Mouse (Mus musculus) midbrain, postnatal 0 days (tissue): ENCODE data around the gene Eme1. TPM values are rescaled to one million over a fixed set of nuclear protein-coding genes. Genes with fewer than 3 reads are reported as not detected.
"Not testable (repeated sequence)": the region's sequence is repeated elsewhere in the genome, so short reads cannot be mapped to it uniquely, and the experiment has no call there.

Experiments used
- ATAC-seq: fragments of 200-750 bp; cut with Nextera tagmentation; 2 replicates; pipeline ENCODE4 v1.8.0; 2017; ENCODE audit warnings: moderate number of reproducible peaks, mild to moderate bottlenecking, moderate TSS enrichment, moderate library complexity; ENCODE audit not compliant: low FRiP score
- DNase-seq: peaks from one replicate; pipeline ENCODE4 v3.0.0-alpha.2; 2015; ENCODE audit warnings: low spot score
- H3K27ac ChIP-seq: fragments of 300-500 bp; sonication (generic); 2 replicates; pipeline ENCODE4 v1.5.1; 2014; ENCODE audit warnings: low read depth, mild to moderate bottlenecking, low read length, mixed read lengths
- H3K27me3 ChIP-seq: fragments of 300-500 bp; sonication (generic); 2 replicates; pipeline ENCODE4 v1.6.1; 2014; ENCODE audit warnings: low read length, control low read depth, mixed read lengths; ENCODE audit not compliant: insufficient read depth
- H3K36me3 ChIP-seq: fragments of 300-500 bp; sonication (generic); 2 replicates; pipeline ENCODE4 v1.6.1; 2014; ENCODE audit warnings: low read length, control low read depth, mixed read lengths; ENCODE audit not compliant: insufficient read depth
- H3K4me1 ChIP-seq: fragments of 300-500 bp; sonication (generic); 2 replicates; pipeline ENCODE4 v1.6.1; 2014; ENCODE audit warnings: mild to moderate bottlenecking, control low read depth, antibody characterized with exemption, low read length, mixed read lengths; ENCODE audit not compliant: insufficient read depth
- H3K4me2 ChIP-seq: fragments of 300-500 bp; sonication (generic); 2 replicates; pipeline ENCODE4 v1.6.1; 2014; ENCODE audit warnings: low read depth, mild to moderate bottlenecking, low read length, mixed read lengths; ENCODE audit not compliant: poor library complexity, severe bottlenecking
- H3K4me3 ChIP-seq: fragments of 300-500 bp; sonication (generic); 2 replicates; pipeline ENCODE4 v1.5.1; 2014; ENCODE audit warnings: low read depth, mild to moderate bottlenecking, low read length, moderate library complexity
- H3K9ac ChIP-seq: fragments of 300-500 bp; sonication (generic); replicated peaks from 2 replicates; pipeline ENCODE4 v1.6.1; 2014; ENCODE audit warnings: mild to moderate bottlenecking, low read length, moderate library complexity, mixed read lengths; ENCODE audit not compliant: poor library complexity, severe bottlenecking
- H3K9me3 ChIP-seq: fragments of 300-500 bp; sonication (generic); 2 replicates; pipeline ENCODE4 v1.6.1; 2016; ENCODE audit warnings: low read length, control low read depth
- CTCF ChIP-seq: IDR thresholded peaks from 2 replicates; pipeline ENCODE4 v1.5.1; 2016; ENCODE audit warnings: antibody characterized with exemption, mild to moderate bottlenecking
- WGBS: fragments of 180-500 bp; shearing (Covaris S2); extraction: QIAGEN DNeasy Blood & Tissue Kit; methylation state at CpG from one replicate; pipeline ENCODE4 v1.1.7; 2014; 5-methylcytosine and 5-hydroxymethylcytosine counted together
- polyA plus RNA-seq: library from polyadenylated mRNA; unstranded; fragments of >200 nt; fragmentation: Nextera tagmentation; extraction: Ambion mirVana; gene quantifications from 2 replicates; pipeline ENCODE4 v1.2.1, GENCODE M21; 2015
- total RNA-seq: library from RNA; depleted of rRNA; stranded (reverse); fragments of >200 nt; gene quantifications from 2 replicates; pipeline ENCODE4 v1.2.3, GENCODE M21; 2014

Eme1 gene
- total and polyA plus RNA-seq, 2 experiments from 2014 or later: 0.49 to 0.75 TPM

GRCm38 (mm10) chr11:94697140-94697539, 43.4 kb upstream of the Eme1 start:
- Histone ChIP-seq H3K4me1 (no peaks in the 10 kb centered on the region), H3K27ac (no peak overlapping the region), H3K9me3 (no peaks in the 10 kb centered on the region), H3K4me3 (no peak overlapping the region), H3K27me3 (no peaks in the 10 kb centered on the region), H3K36me3 (no peaks in the 10 kb centered on the region), H3K9ac (no peak overlapping the region), H3K4me2 (no peak overlapping the region)
- 95% methylated on average over 2 of the region's 2 CpGs for WGBS
- TF ChIP-seq CTCF: peak; percentile 21; the same call in 1 of the 2 replicates
- ATAC-seq: no peak
- no peak for DNase-seq

- DNase-seq: no peak
- Histone ChIP-seq H3K9ac (no peak overlapping the region), H3K36me3 (no peaks in the 10 kb centered on the region), H3K27ac (no peak overlapping the region), H3K4me3 (no peak overlapping the region), H3K9me3 (no peaks in the 10 kb centered on the region), H3K27me3 (no peaks in the 10 kb centered on the region), H3K4me2 (no peak overlapping the region), H3K4me1 (no peaks in the 10 kb centered on the region)
- ATAC-seq: no peak
- 76% methylated on average over 6 of the region's 6 CpGs for WGBS
- no peak for TF ChIP-seq CTCF
These were observed 41.7 kb upstream of the Eme1 start for GRCm38 (mm10) chr11:94695508-94695907.

GRCm38 (mm10) chr11:94692502-94692901, 38.7 kb upstream of the Eme1 start:
- not testable (repeated sequence) for DNase-seq, H3K27me3 ChIP-seq, ATAC-seq, H3K9me3 ChIP-seq, H3K4me2 ChIP-seq, H3K9ac ChIP-seq, H3K27ac ChIP-seq, H3K4me3 ChIP-seq, H3K4me1 ChIP-seq, H3K36me3 ChIP-seq

GRCm38 (mm10) chr11:94687178-94687577, 33.4 kb upstream of the Eme1 start:
- Histone ChIP-seq H3K4me1 (no peaks in the 10 kb centered on the region), H3K4me3 (no peak overlapping the region), H3K27ac (no peak overlapping the region), H3K27me3 (no peaks in the 10 kb centered on the region), H3K9ac (no peak overlapping the region), H3K4me2 (no peak overlapping the region), H3K9me3 (no peaks in the 10 kb centered on the region), H3K36me3 (no peaks in the 10 kb centered on the region)
- no peak for DNase-seq
- TF ChIP-seq CTCF: no peak
- no peak for ATAC-seq
- WGBS: 81% methylated on average over 6 of the region's 6 CpGs

GRCm38 (mm10) chr11:94682427-94682826, 28.7 kb upstream of the Eme1 start:
- no peak for ATAC-seq
- Histone ChIP-seq H3K27me3 (no peaks in the 10 kb centered on the region), H3K27ac (no peak overlapping the region)

GRCm38 (mm10) chr11:94681640-94682039, 27.9 kb upstream of the Eme1 start:
- ATAC-seq: no peak
- H3K9ac ChIP-seq: no peak overlapping the region
- H3K36me3 ChIP-seq: no peaks in the 10 kb centered on the region
- no peak for TF ChIP-seq CTCF
- no peaks in the 10 kb centered on the region for H3K4me1 ChIP-seq
- no peak overlapping the region for H3K4me3 ChIP-seq
- no peaks in the 10 kb centered on the region for H3K9me3 ChIP-seq
- WGBS: 87% methylated on average over 4 of the region's 4 CpGs
- H3K27me3 ChIP-seq: no peaks in the 10 kb centered on the region
- no peak for DNase-seq
- H3K4me2 ChIP-seq: no peak overlapping the region
- H3K27ac ChIP-seq: no peak overlapping the region

More at GRCm38 (mm10) chr11:94682427-94682826, 28.7 kb upstream of the Eme1 start:
- no peak for TF ChIP-seq CTCF
- WGBS: 84% methylated on average over 7 of the region's 7 CpGs
- H3K4me1 ChIP-seq: no peaks in the 10 kb centered on the region
- DNase-seq: no peak
- no peak overlapping the region for H3K9ac ChIP-seq
- no peak overlapping the region for H3K4me2 ChIP-seq
- H3K9me3 ChIP-seq: no peaks in the 10 kb centered on the region
- no peaks in the 10 kb centered on the region for H3K36me3 ChIP-seq
- no peak overlapping the region for H3K4me3 ChIP-seq
